In genomic region chr12:72251890-72252445, GRCm38 (mm10) we compare ENCODE assay signal across 27 mouse cellular contexts.
DNase-seq lines count a peak whose midpoint lies in the region; ATAC-seq and TF ChIP-seq lines count a peak whose summit lies in the region.
"Had no signal": no experiment of that assay in that cellular context is flagged by ENCODE, and none has a peak within 500 bp of the region (broad histone marks: within the 10 kb centered on the region; RNA-seq: fewer than 3 reads in every experiment).

No protein-coding gene starts in this region.

- 0 out of 2 replicates have a peak, but pooled peaks have one; percentile 30 for ATAC-seq in hindbrain, embryonic 15.5 days (ENCODE audit: low FRiP score, low read depth)
- no peak for ATAC-seq in hindbrain, postnatal 0 days
- no peak for ATAC-seq in limb, embryonic 11.5 days (ENCODE audit: insufficient number of reproducible peaks, low FRiP score, low TSS enrichment, low read depth)
- no peak for ATAC-seq in liver, postnatal 0 days
- no peak for ATAC-seq in liver, embryonic 12.5 days
- ATAC-seq: CD4-positive, CD25-positive, alpha-beta regulatory T cell, adult 4 months; forebrain, postnatal 0 days; inflammation-experienced regulatory T-cells, adult 6 months; intestine, postnatal 0 days had no signal

- H3K4me2 ChIP-seq in hindbrain, embryonic 15.5 days, result no peak overlapping the region
- no peak overlapping the region for H3K4me2 ChIP-seq in hindbrain, postnatal 0 days (ENCODE audit: low read depth, low read length)
- no peak overlapping the region; the same call in 1 of the 2 replicates for H3K4me2 ChIP-seq in CH12.LX (ENCODE audit: insufficient read depth, low read depth, poor library complexity, severe bottlenecking)
- no peak overlapping the region for H3K4me2 ChIP-seq in limb, embryonic 11.5 days (ENCODE audit: low read depth, severe bottlenecking)
- H3K4me2 ChIP-seq in liver, postnatal 0 days (ENCODE audit: low read depth, low read length), result no peak overlapping the region
- H3K4me2 ChIP-seq in liver, embryonic 12.5 days, result no peak overlapping the region
- H3K4me2 ChIP-seq: embryonic facial prominence, embryonic 15.5 days; heart, embryonic 11.5 days; heart, embryonic 15.5 days; hindbrain, embryonic 14.5 days had no signal

- no peaks in the 10 kb centered on the region for H3K9me3 ChIP-seq in hindbrain, embryonic 15.5 days
- H3K9me3 ChIP-seq in hindbrain, postnatal 0 days (ENCODE audit: low read length), result 0 out of 2 replicates have a peak, but pooled peaks cover 3% of the 10 kb centered on the region
- H3K9me3 ChIP-seq in CH12.LX (replicated peaks; ENCODE audit: low read length), result no peaks in the 10 kb centered on the region
- H3K9me3 ChIP-seq in limb, embryonic 11.5 days (ENCODE audit: control insufficient read depth, low read length), result no peaks in the 10 kb centered on the region
- H3K9me3 ChIP-seq in liver, postnatal 0 days (ENCODE audit: low read length), result no peaks in the 10 kb centered on the region
- no peaks in the 10 kb centered on the region for H3K9me3 ChIP-seq in liver, embryonic 12.5 days (replicated peaks)
- H3K9me3 ChIP-seq: embryonic facial prominence, embryonic 15.5 days; forebrain, embryonic 10.5 days; heart, embryonic 15.5 days; hindbrain, embryonic 10.5 days had no signal

- in situ Hi-C loops in CH12.LX (cut with MboI; ENCODE audit: low pct_ligation_motif_present, low pct_unique_long_range_greater_than_20kb, low sequenced_read_pairs), result no loop called here

- H3K4me3 ChIP-seq in hindbrain, embryonic 15.5 days, result no peak overlapping the region
- H3K4me3 ChIP-seq in hindbrain, postnatal 0 days (ENCODE audit: low read length), result no peak overlapping the region
- H3K4me3 ChIP-seq in CH12.LX (replicated peaks in 1 of 3; ENCODE audit: low read depth in 2 of 3, low read length in 2 of 3, poor library complexity in 1 of 3), result no peak overlapping the region
- no peak overlapping the region for H3K4me3 ChIP-seq in limb, embryonic 11.5 days (ENCODE audit: low read depth, low read length)
- H3K4me3 ChIP-seq in liver, postnatal 0 days (ENCODE audit: low read depth, low read length), result no peak overlapping the region
- no peak overlapping the region for H3K4me3 ChIP-seq in liver, embryonic 12.5 days
- H3K4me3 ChIP-seq: embryonic facial prominence, embryonic 15.5 days; erythroblast, embryonic 14.5 days; forebrain, embryonic 10.5 days; heart, embryonic 15.5 days; hindbrain, embryonic 10.5 days had no signal

- no peak overlapping the region for H3K9ac ChIP-seq in hindbrain, embryonic 15.5 days
- no peak overlapping the region for H3K9ac ChIP-seq in hindbrain, postnatal 0 days (replicated peaks; ENCODE audit: low read length)
- no peak overlapping the region for H3K9ac ChIP-seq in CH12.LX (ENCODE audit: insufficient read depth, low read depth)
- H3K9ac ChIP-seq in limb, embryonic 11.5 days (ENCODE audit: low read length), result no peak overlapping the region
- no peak overlapping the region for H3K9ac ChIP-seq in liver, postnatal 0 days (replicated peaks)
- H3K9ac ChIP-seq in liver, embryonic 12.5 days, result no peak overlapping the region
- H3K9ac ChIP-seq: embryonic facial prominence, embryonic 15.5 days; forebrain, postnatal 0 days; heart, embryonic 15.5 days; hindbrain, embryonic 14.5 days had no signal

- dilution Hi-C loops in CH12.LX (cut with MboI; ENCODE audit: extremely low pct_ligation_motif_present, extremely low pct_unique_long_range_greater_than_20kb, low sequenced_read_pairs), result no loop called here

- H3K36me3 ChIP-seq in hindbrain, embryonic 15.5 days, result no peaks in the 10 kb centered on the region
- H3K36me3 ChIP-seq in hindbrain, postnatal 0 days (ENCODE audit: insufficient read depth, low read length), result no peaks in the 10 kb centered on the region
- no peaks in the 10 kb centered on the region for H3K36me3 ChIP-seq in CH12.LX (replicated peaks in 1 of 2; ENCODE audit: control insufficient read depth in 1 of 2, insufficient read depth in 1 of 2, low read length in 1 of 2)
- no peaks in the 10 kb centered on the region for H3K36me3 ChIP-seq in limb, embryonic 11.5 days (ENCODE audit: control insufficient read depth, insufficient read depth, low read length)
- H3K36me3 ChIP-seq in liver, postnatal 0 days (replicated peaks; ENCODE audit: insufficient read depth, low read length), result no peaks in the 10 kb centered on the region
- H3K36me3 ChIP-seq in liver, embryonic 12.5 days, result no peaks in the 10 kb centered on the region
- H3K36me3 ChIP-seq: embryonic facial prominence, embryonic 15.5 days; forebrain, embryonic 10.5 days; heart, embryonic 15.5 days; hindbrain, embryonic 10.5 days had no signal

- DNase-seq in hindbrain, postnatal 0 days (ENCODE audit: low spot score), result no peak
- DNase-seq in CH12.LX (ENCODE audit: extremely low read depth) (no peak), ZHBTc4 (ENCODE audit: low read depth, low spot score) (peak; percentile 45)
- DNase-seq in limb, embryonic 11.5 days (ENCODE audit: low spot score), result peak; percentile 50
- DNase-seq in liver, postnatal 0 days, result no peak
- no peak for DNase-seq in layer of hippocampus, adult 9-10 months (ENCODE audit: low spot score)
- DNase-seq: adrenal gland, postnatal 25 days; B cell, adult 2 months; cerebellum, adult 18-20 months; cerebellum, adult 9-11 months; forebrain, postnatal 0 days; gastrocnemius, postnatal 10 days; heart, adult 18-20 months; heart, postnatal 14 days; kidney, adult 8-10 months had no signal

- no peak for TF ChIP-seq EP300 in CH12.LX (IDR thresholded peaks at IDR 0.05; ENCODE audit: low read length)
- no peak for TF ChIP-seq EP300 in liver, postnatal 0 days (IDR thresholded peaks at IDR 0.05; ENCODE audit: low read depth)

- TF ChIP-seq CTCF in hindbrain, postnatal 0 days (IDR thresholded peaks at IDR 0.05; ENCODE audit: low read depth), result no peak
- no peak for TF ChIP-seq CTCF in CH12.LX (conservative IDR thresholded peaks at IDR 0.05 in 1 of 2, IDR thresholded peaks at IDR 0.05 in 1 of 2; ENCODE audit: low read depth in 2 of 2, low read length in 2 of 2)
- no peak for TF ChIP-seq CTCF in liver, postnatal 0 days (IDR thresholded peaks at IDR 0.05; ENCODE audit: low read depth)

- no peak for TF ChIP-seq RAD21 in CH12.LX (IDR thresholded peaks at IDR 0.05; ENCODE audit: low read depth, low read length)

- H3K27ac ChIP-seq in hindbrain, embryonic 15.5 days (replicated peaks), result peak overlapping the region; percentile 30; the same call in 1 of the 2 replicates
- no peak overlapping the region for H3K27ac ChIP-seq in hindbrain, postnatal 0 days
- no peak overlapping the region for H3K27ac ChIP-seq in CH12.LX (ENCODE audit: insufficient read depth, low read depth)
- H3K27ac ChIP-seq in limb, embryonic 11.5 days (replicated peaks; ENCODE audit: low read depth, low read length), result no peak overlapping the region
- no peak overlapping the region for H3K27ac ChIP-seq in liver, postnatal 0 days (ENCODE audit: low read depth)
- no peak overlapping the region for H3K27ac ChIP-seq in liver, embryonic 12.5 days
- H3K27ac ChIP-seq: embryonic facial prominence, embryonic 15.5 days; forebrain, embryonic 10.5 days; heart, embryonic 15.5 days; hindbrain, embryonic 10.5 days; hindbrain, embryonic 14.5 days had no signal

- no peaks in the 10 kb centered on the region for H3K27me3 ChIP-seq in hindbrain, embryonic 15.5 days
- H3K27me3 ChIP-seq in hindbrain, postnatal 0 days (ENCODE audit: insufficient read depth, low read length), result no peaks in the 10 kb centered on the region
- H3K27me3 ChIP-seq in CH12.LX (replicated peaks), result no peaks in the 10 kb centered on the region
- no peaks in the 10 kb centered on the region for H3K27me3 ChIP-seq in limb, embryonic 11.5 days (ENCODE audit: control insufficient read depth, insufficient read depth, low read length)
- H3K27me3 ChIP-seq in liver, postnatal 0 days (ENCODE audit: insufficient read depth, low read length), result no peaks in the 10 kb centered on the region
- H3K27me3 ChIP-seq in liver, embryonic 12.5 days (replicated peaks), result no peaks in the 10 kb centered on the region
- H3K27me3 ChIP-seq: embryonic facial prominence, embryonic 15.5 days; heart, embryonic 15.5 days had no signal

- peaks cover 11% of the 10 kb centered on the region; the same call in 1 of the 2 replicates for H3K4me1 ChIP-seq in hindbrain, embryonic 15.5 days (replicated peaks)
- H3K4me1 ChIP-seq in hindbrain, postnatal 0 days (ENCODE audit: insufficient read depth, low read length), result no peaks in the 10 kb centered on the region
- H3K4me1 ChIP-seq in CH12.LX (ENCODE audit: control insufficient read depth in 1 of 2, insufficient read depth in 2 of 2), result peaks cover 2 to 3% of the 10 kb centered on the region in 2 experiments; a peak in 1 of 4 replicates
- no peaks in the 10 kb centered on the region for H3K4me1 ChIP-seq in limb, embryonic 11.5 days (ENCODE audit: control insufficient read depth, insufficient read depth, low read length)
- H3K4me1 ChIP-seq in liver, postnatal 0 days (ENCODE audit: insufficient read depth), result no peaks in the 10 kb centered on the region
- no peaks in the 10 kb centered on the region for H3K4me1 ChIP-seq in liver, embryonic 12.5 days
- H3K4me1 ChIP-seq: embryonic facial prominence, embryonic 15.5 days; forebrain, embryonic 10.5 days; heart, embryonic 15.5 days had no signal

- TF ChIP-seq POLR2A in CH12.LX (IDR thresholded peaks at IDR 0.05; ENCODE audit: low read depth, low read length), result no peak

- WGBS in hindbrain, embryonic 15.5 days, result 70% methylated on average over 10 of the region's 10 CpGs
- WGBS in hindbrain, postnatal 0 days, result 77% methylated on average over 10 of the region's 10 CpGs
- 55% methylated on average over 10 of the region's 10 CpGs for WGBS in limb, embryonic 11.5 days
- 80% methylated on average over 10 of the region's 10 CpGs for WGBS in liver, postnatal 0 days (ENCODE audit: insufficient replicate concordance)
- WGBS in liver, embryonic 12.5 days (ENCODE audit: insufficient replicate concordance), result 71% methylated on average over 10 of the region's 10 CpGs

- H3K79me2 ChIP-seq in CH12.LX (replicated peaks; ENCODE audit: control insufficient read depth, extremely low read depth, insufficient read depth, poor library complexity, severe bottlenecking), result no peaks in the 10 kb centered on the region

TF ChIP-seq in CH12.LX, 34 proteins besides CTCF, POLR2A, EP300 and RAD21:
- peak; percentile 75; the same call in 1 of the 2 replicates for TF ChIP-seq MAFK (IDR thresholded peaks at IDR 0.05; ENCODE audit: insufficient replicate concordance, low read length)
- 0 out of 2 replicates have a peak, but pooled peaks have one; percentile 4 for TF ChIP-seq BHLHE40 (IDR thresholded peaks at IDR 0.05; ENCODE audit: low read depth, low read length)
- no peak for TF ChIP-seq SMC3 (IDR thresholded peaks at IDR 0.05; ENCODE audit: low read depth, low read length)
- peak; percentile 33; the same call in 1 of the 2 replicates for TF ChIP-seq IRF4 (IDR thresholded peaks at IDR 0.05; ENCODE audit: low read depth, low read length)

Comparison
In these comparisons a context has a peak if more than half of its experiments do, and no peak if none do; other contexts are left out.
1. DNase-seq: peak in ZHBTc4 (single experiment) and limb, embryonic 11.5 days (single experiment); none in hindbrain, postnatal 0 days (single experiment), CH12.LX (single experiment), liver, postnatal 0 days (single experiment) and layer of hippocampus, adult 9-10 months (single experiment).